Mouse (Mus musculus) retina, adult 2 months (tissue): ENCODE measurements at regions not wholly inside any gene's neighbourhood (a gene's known extent, or its start where the extent isn't known, plus 50 kb on each side); places are given as distances from the start of the nearest gene placed in this dataset.

Source experiments
- DNase-seq: peaks from one replicate; pipeline ENCODE4 v3.0.0-alpha.2; 2012; ENCODE audit warnings: low read depth, low spot score

GRCm38 (mm10) chr15:88033725-88034124 lies 489.6 kb downstream of the Fam19a5 start:
- DNase-seq, result no peak

- no peak for DNase-seq
These were observed 491.4 kb downstream of the Fam19a5 start for GRCm38 (mm10) chr15:88035486-88035885.

- no peak for DNase-seq
These were observed 492.3 kb downstream of the Fam19a5 start for GRCm38 (mm10) chr15:88036146-88037000.

GRCm38 (mm10) chr15:88037606-88038005 lies 493.5 kb downstream of the Fam19a5 start:
- no peak for DNase-seq

GRCm38 (mm10) chr15:88042821-88043220 lies 498.7 kb downstream of the Fam19a5 start:
- DNase-seq, result no peak

- DNase-seq, result no peak
These were observed 514.0 kb downstream of the Fam19a5 start for GRCm38 (mm10) chr15:88058071-88058470.

- no peak for DNase-seq
These were observed 516.8 kb downstream of the Fam19a5 start for GRCm38 (mm10) chr15:88060935-88061334.

- no peak for DNase-seq
These were observed 518.9 kb downstream of the Fam19a5 start for GRCm38 (mm10) chr15:88063041-88063440.

GRCm38 (mm10) chr15:88068476-88068875 lies 524.4 kb downstream of the Fam19a5 start:
- no peak for DNase-seq

- no peak for DNase-seq
These were observed 527.4 kb upstream of the Zdhhc25 start for GRCm38 (mm10) chr15:88072676-88073075.

GRCm38 (mm10) chr15:88083911-88084310 lies 516.2 kb upstream of the Zdhhc25 start:
- DNase-seq, result no peak

GRCm38 (mm10) chr15:88085631-88086030 lies 514.5 kb upstream of the Zdhhc25 start:
- DNase-seq, result no peak

GRCm38 (mm10) chr15:88089486-88089885 lies 510.6 kb upstream of the Zdhhc25 start:
- DNase-seq, result no peak

GRCm38 (mm10) chr15:88091390-88091789 lies 508.7 kb upstream of the Zdhhc25 start:
- no peak for DNase-seq

- DNase-seq, result no peak
These were observed 479.7 kb upstream of the Zdhhc25 start for GRCm38 (mm10) chr15:88120376-88120775.

- DNase-seq, result peak; percentile 20
These were observed 476.1 kb upstream of the Zdhhc25 start for GRCm38 (mm10) chr15:88123907-88124523.

GRCm38 (mm10) chr15:88146118-88146517 lies 454.0 kb upstream of the Zdhhc25 start:
- peak; percentile 6 for DNase-seq

- no peak for DNase-seq
These were observed 448.9 kb upstream of the Zdhhc25 start for GRCm38 (mm10) chr15:88151199-88151598.

- DNase-seq, result no peak
These were observed 440.4 kb upstream of the Zdhhc25 start for GRCm38 (mm10) chr15:88159618-88160170.

GRCm38 (mm10) chr15:88160291-88160690 lies 439.8 kb upstream of the Zdhhc25 start:
- DNase-seq, result no peak

- DNase-seq, result no peak
These were observed 436.7 kb upstream of the Zdhhc25 start for GRCm38 (mm10) chr15:88163438-88163837.

- DNase-seq, result no peak
These were observed 425.8 kb upstream of the Zdhhc25 start for GRCm38 (mm10) chr15:88174326-88174725.

GRCm38 (mm10) chr15:88175991-88176390 lies 424.1 kb upstream of the Zdhhc25 start:
- DNase-seq, result no peak
